Mouse (Mus musculus): Measurements from ENCODE around the gene Zfp536. TPM values are rescaled to one million over a fixed set of nuclear protein-coding genes. Genes with fewer than 3 reads are reported as not detected.

Gene Zfp536
- total and polyA plus RNA-seq, 2 experiments from 2014 or later, result 3.3 to 16.4 TPM

DNA sequence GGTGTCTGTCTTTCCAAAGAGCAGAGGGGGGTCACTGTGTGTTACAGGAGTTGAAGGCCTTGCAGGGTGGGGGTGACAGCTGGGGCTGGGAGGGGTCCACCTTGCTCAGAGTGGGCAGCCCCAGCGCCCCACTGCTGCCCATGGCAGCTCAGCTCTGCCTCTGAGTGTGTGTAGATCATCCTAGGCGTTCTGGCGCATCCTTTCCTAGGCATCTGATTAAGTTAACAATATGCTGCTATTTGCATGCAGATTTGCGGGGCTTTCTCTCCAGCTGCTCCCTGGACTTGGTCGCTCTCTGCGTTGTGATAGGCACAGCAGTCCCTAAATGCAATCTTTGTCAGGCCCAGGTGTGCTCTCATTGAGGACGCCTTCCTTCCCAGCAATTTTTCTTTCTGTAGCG lies 147.7 kb downstream of the Zfp536 start:
- Histone ChIP-seq H3K4me1 (ENCODE audit: control insufficient read depth, insufficient read depth) (0 out of 2 replicates have a peak, but pooled peaks cover 5% of the 10 kb centered on the region), H3K27ac (ENCODE audit: low read depth) (no peak overlapping the region), H3K9me3 (replicated peaks; ENCODE audit: control insufficient read depth, low read length) (no peaks in the 10 kb centered on the region), H3K4me2 (ENCODE audit: low read depth, low read length) (no peak overlapping the region), H3K9ac (replicated peaks; ENCODE audit: low read depth, low read length) (no peak overlapping the region), H3K4me3 (ENCODE audit: low read depth, low read length) (no peak overlapping the region), H3K36me3 (replicated peaks; ENCODE audit: control insufficient read depth, insufficient read depth, low read length) (no peaks in the 10 kb centered on the region), H3K27me3 (ENCODE audit: control insufficient read depth, insufficient read depth, low read length) (peaks cover 15% of the 10 kb centered on the region; the same call in 1 of the 2 replicates)
- TF ChIP-seq CTCF (IDR thresholded peaks at IDR 0.05; ENCODE audit: low read depth), result no peak
- TF ChIP-seq EP300 (IDR thresholded peaks at IDR 0.05; ENCODE audit: low read depth), result no peak
- ATAC-seq (ENCODE audit: insufficient read depth, low read depth) (no peak), DNase-seq (ENCODE audit: low spot score) (no peak)
- 78% methylated on average over 8 of the region's 8 CpGs for WGBS

- Histone ChIP-seq H3K4me3 (ENCODE audit: low read depth, low read length) (peak overlapping the region; percentile 53), H3K4me1 (ENCODE audit: control insufficient read depth, insufficient read depth) (0 out of 2 replicates have a peak, but pooled peaks cover 5% of the 10 kb centered on the region), H3K27ac (ENCODE audit: low read depth) (no peak overlapping the region), H3K9me3 (replicated peaks; ENCODE audit: control insufficient read depth, low read length) (no peaks in the 10 kb centered on the region), H3K4me2 (ENCODE audit: low read depth, low read length) (peak overlapping the region; percentile 91), H3K27me3 (ENCODE audit: control insufficient read depth, insufficient read depth, low read length) (peaks cover 15% of the 10 kb centered on the region; the same call in 1 of the 2 replicates), H3K36me3 (replicated peaks; ENCODE audit: control insufficient read depth, insufficient read depth, low read length) (no peaks in the 10 kb centered on the region), H3K9ac (replicated peaks; ENCODE audit: low read depth, low read length) (peak overlapping the region; percentile 42; the same call in 1 of the 2 replicates)
- ATAC-seq (ENCODE audit: insufficient read depth, low read depth) (peak; percentile 12; the same call in 1 of the 2 replicates), DNase-seq (ENCODE audit: low spot score) (no peak)
- WGBS, result 18% methylated on average over 20 of the region's 20 CpGs
- TF ChIP-seq EP300 (IDR thresholded peaks at IDR 0.05; ENCODE audit: low read depth), result no peak
- TF ChIP-seq CTCF (IDR thresholded peaks at IDR 0.05; ENCODE audit: low read depth), result no peak
Observed at GRCm38 (mm10) chr7:37624759-37625340, 148.6 kb downstream of the Zfp536 start.

DNA sequence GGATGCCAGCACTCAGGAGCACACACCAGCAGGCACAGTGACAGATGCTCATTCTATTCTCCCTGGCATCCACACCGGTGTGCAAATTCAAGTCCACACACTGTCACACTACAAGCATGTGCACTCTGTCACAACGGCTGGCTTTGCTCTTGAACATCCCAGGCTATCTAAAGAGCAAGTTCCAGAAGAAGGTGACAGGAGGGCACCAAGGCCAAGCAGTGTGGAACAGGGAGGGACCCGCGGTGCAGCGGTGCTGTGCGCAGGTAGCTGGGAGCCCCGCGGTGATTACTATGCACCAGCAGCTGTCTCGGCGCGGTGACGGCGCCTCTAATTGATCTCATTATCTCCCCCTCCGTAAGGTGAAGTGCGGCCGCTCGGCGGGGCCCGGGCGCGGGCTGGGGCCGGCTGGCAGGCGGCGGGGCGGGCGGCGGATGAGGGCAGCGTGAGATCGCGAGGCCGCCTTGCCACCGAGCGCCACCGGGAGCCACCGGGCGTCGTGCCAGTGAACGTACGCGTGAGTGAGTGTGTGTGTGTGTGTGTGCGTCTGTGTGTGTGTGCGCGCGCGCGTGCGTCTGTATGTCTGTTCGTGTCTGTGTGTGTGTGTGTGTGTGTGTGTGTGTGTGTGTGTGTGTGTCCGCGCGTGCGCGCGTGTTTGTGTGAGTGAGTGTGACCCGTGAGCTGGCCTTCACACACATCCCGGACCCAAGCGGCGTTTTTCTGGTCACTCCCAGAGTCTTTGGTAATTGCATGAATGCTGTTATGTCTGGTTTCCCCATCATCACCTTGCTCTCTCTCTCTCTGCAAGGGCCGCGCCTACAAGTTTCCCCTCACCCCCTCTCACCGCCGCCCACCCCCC lies 149.3 kb downstream of the Zfp536 start:
- Histone ChIP-seq H3K4me2 (ENCODE audit: low read depth, low read length) (peak overlapping the region; percentile 91), H3K9me3 (replicated peaks; ENCODE audit: control insufficient read depth, low read length) (no peaks in the 10 kb centered on the region), H3K27me3 (ENCODE audit: control insufficient read depth, insufficient read depth, low read length) (peaks cover 15% of the 10 kb centered on the region; the same call in 1 of the 2 replicates), H3K36me3 (replicated peaks; ENCODE audit: control insufficient read depth, insufficient read depth, low read length) (no peaks in the 10 kb centered on the region), H3K4me3 (ENCODE audit: low read depth, low read length) (peak overlapping the region; percentile 53), H3K4me1 (ENCODE audit: control insufficient read depth, insufficient read depth) (0 out of 2 replicates have a peak, but pooled peaks cover 5% of the 10 kb centered on the region), H3K9ac (replicated peaks; ENCODE audit: low read depth, low read length) (peak overlapping the region; percentile 42), H3K27ac (ENCODE audit: low read depth) (no peak overlapping the region)
- ATAC-seq (ENCODE audit: insufficient read depth, low read depth), result peak; percentile 62
- no peak for TF ChIP-seq CTCF (IDR thresholded peaks at IDR 0.05; ENCODE audit: low read depth)
- no peak for TF ChIP-seq EP300 (IDR thresholded peaks at IDR 0.05; ENCODE audit: low read depth)
- DNase-seq (ENCODE audit: low spot score), result peak; percentile 30
- 2% methylated on average over 57 of the region's 62 CpGs for WGBS

- DNase-seq (ENCODE audit: low spot score) (no peak), ATAC-seq (ENCODE audit: insufficient read depth, low read depth) (no peak)
- Histone ChIP-seq H3K27ac (ENCODE audit: low read depth) (no peak overlapping the region), H3K9ac (replicated peaks; ENCODE audit: low read depth, low read length) (no peak overlapping the region), H3K27me3 (ENCODE audit: control insufficient read depth, insufficient read depth, low read length) (0 out of 2 replicates have a peak, but pooled peaks cover 12% of the 10 kb centered on the region), H3K36me3 (replicated peaks; ENCODE audit: control insufficient read depth, insufficient read depth, low read length) (no peaks in the 10 kb centered on the region), H3K4me1 (ENCODE audit: control insufficient read depth, insufficient read depth) (no peaks in the 10 kb centered on the region), H3K4me2 (ENCODE audit: low read depth, low read length) (no peak overlapping the region), H3K4me3 (ENCODE audit: low read depth, low read length) (no peak overlapping the region), H3K9me3 (replicated peaks; ENCODE audit: control insufficient read depth, low read length) (no peaks in the 10 kb centered on the region)
- WGBS, result 59% methylated on average over 7 of the region's 7 CpGs
- TF ChIP-seq CTCF (IDR thresholded peaks at IDR 0.05; ENCODE audit: low read depth) (no peak), EP300 (IDR thresholded peaks at IDR 0.05; ENCODE audit: low read depth) (no peak)
Observed at GRCm38 (mm10) chr7:37619254-37619653, 154.2 kb downstream of the Zfp536 start.

DNA sequence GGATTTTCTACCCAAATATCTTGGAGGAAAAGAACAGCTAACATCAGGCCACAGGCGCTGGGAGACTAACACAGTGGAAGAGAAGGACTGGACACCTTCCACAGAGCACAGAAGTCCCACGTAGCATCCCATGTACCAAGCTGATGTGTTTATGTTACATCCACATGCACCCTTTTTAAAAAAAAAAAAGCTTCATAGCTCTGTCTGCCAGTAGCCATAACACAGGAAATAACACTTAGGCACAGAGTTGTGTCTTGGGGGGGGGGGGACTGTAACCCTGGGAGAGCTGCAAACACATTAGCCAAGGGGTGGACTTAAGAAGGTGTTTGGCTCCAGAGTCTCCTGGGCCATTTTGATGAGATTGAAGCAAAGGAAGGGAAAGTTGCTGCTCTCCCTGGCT lies 155.6 kb downstream of the Zfp536 start:
- no peak overlapping the region for H3K4me2 ChIP-seq (ENCODE audit: low read depth, low read length)
- H3K36me3 ChIP-seq (replicated peaks; ENCODE audit: control insufficient read depth, insufficient read depth, low read length), result no peaks in the 10 kb centered on the region
- no peaks in the 10 kb centered on the region for H3K9me3 ChIP-seq (replicated peaks; ENCODE audit: control insufficient read depth, low read length)
- H3K9ac ChIP-seq (replicated peaks; ENCODE audit: low read depth, low read length), result no peak overlapping the region
- H3K27me3 ChIP-seq (ENCODE audit: control insufficient read depth, insufficient read depth, low read length), result 0 out of 2 replicates have a peak, but pooled peaks cover 3% of the 10 kb centered on the region
- WGBS, result 81% methylated on average over 2 of the region's 2 CpGs
- no peak for TF ChIP-seq EP300 (IDR thresholded peaks at IDR 0.05; ENCODE audit: low read depth)
- TF ChIP-seq CTCF (IDR thresholded peaks at IDR 0.05; ENCODE audit: low read depth), result no peak
- H3K4me1 ChIP-seq (ENCODE audit: control insufficient read depth, insufficient read depth), result no peaks in the 10 kb centered on the region
- no peak overlapping the region for H3K27ac ChIP-seq (ENCODE audit: low read depth)
- ATAC-seq (ENCODE audit: insufficient read depth, low read depth) (no peak), DNase-seq (ENCODE audit: low spot score) (no peak)
- no peak overlapping the region for H3K4me3 ChIP-seq (ENCODE audit: low read depth, low read length)

All from heart, postnatal 0 days (tissue).